Mouse (Mus musculus): ENCODE data around the gene Psma6. TPM values are rescaled to one million over a fixed set of nuclear protein-coding genes. Genes with fewer than 3 reads are reported as not detected.

Psma6 gene
- polyA plus RNA-seq, 1 experiment, result 197 TPM

DNA sequence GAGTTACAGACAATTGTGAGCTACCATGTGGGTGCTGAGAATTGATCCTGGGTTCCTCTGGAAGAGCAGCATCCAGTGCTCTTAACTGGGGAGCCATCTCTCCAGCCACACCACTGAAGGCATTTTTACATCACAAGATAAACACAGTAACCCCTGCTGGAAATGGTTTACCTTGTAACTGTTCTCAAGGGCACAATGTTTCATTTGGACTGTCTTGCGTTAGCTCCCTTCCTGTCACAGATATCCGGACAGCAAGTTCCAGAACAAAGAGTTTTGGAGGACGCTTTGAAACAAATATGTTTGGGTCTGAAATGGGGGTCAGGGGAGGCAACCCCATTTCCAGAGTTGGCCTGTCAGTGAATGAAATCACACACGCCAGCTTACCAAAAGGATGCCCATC lies 61.6 kb downstream of the Psma6 start:
- H3K4me1 ChIP-seq (ENCODE audit: control insufficient read depth, insufficient read depth, low read length), result peaks cover 3% of the 10 kb centered on the region; the same call in 1 of the 2 replicates
- H3K27ac ChIP-seq (ENCODE audit: insufficient read depth, low read length), result peak overlapping the region; percentile 83; the same call in 1 of the 2 replicates
- no peak for TF ChIP-seq POLR2A (IDR thresholded peaks at IDR 0.05; ENCODE audit: low read depth, low read length)
- TF ChIP-seq CTCF (IDR thresholded peaks at IDR 0.05; ENCODE audit: borderline replicate concordance, insufficient read depth, low read length), result no peak
- no peak overlapping the region for H3K4me3 ChIP-seq (ENCODE audit: insufficient read depth, low read length)

DNA sequence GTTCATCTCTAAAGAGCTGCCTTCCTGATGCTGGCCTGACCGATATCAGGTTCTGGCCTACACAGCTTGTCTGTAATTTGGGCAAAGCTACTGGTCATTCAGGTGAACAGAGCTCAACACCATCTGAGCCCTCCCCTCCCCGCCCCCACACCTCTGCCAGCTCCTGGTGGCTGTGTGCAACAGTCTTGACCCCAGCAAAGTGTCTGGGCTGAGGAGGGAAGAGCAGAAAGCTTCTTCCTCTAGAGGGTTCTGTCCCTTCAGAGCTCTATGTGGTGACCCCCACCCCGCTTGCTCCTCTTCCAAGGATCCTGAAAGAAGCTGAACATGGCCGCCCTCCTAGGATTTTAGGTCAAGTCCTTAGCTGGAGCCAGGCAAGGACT lies 62.3 kb downstream of the Psma6 start:
- peak overlapping the region; percentile 83 for H3K27ac ChIP-seq (ENCODE audit: insufficient read depth, low read length)
- no peak for TF ChIP-seq CTCF (IDR thresholded peaks at IDR 0.05; ENCODE audit: borderline replicate concordance, insufficient read depth, low read length)
- 0 out of 2 replicates have a peak, but pooled peaks have one; percentile 8 for TF ChIP-seq POLR2A (IDR thresholded peaks at IDR 0.05; ENCODE audit: low read depth, low read length)
- H3K4me3 ChIP-seq (ENCODE audit: insufficient read depth, low read length), result no peak overlapping the region
- H3K4me1 ChIP-seq (ENCODE audit: control insufficient read depth, insufficient read depth, low read length), result peaks cover 3% of the 10 kb centered on the region; the same call in 1 of the 2 replicates

DNA sequence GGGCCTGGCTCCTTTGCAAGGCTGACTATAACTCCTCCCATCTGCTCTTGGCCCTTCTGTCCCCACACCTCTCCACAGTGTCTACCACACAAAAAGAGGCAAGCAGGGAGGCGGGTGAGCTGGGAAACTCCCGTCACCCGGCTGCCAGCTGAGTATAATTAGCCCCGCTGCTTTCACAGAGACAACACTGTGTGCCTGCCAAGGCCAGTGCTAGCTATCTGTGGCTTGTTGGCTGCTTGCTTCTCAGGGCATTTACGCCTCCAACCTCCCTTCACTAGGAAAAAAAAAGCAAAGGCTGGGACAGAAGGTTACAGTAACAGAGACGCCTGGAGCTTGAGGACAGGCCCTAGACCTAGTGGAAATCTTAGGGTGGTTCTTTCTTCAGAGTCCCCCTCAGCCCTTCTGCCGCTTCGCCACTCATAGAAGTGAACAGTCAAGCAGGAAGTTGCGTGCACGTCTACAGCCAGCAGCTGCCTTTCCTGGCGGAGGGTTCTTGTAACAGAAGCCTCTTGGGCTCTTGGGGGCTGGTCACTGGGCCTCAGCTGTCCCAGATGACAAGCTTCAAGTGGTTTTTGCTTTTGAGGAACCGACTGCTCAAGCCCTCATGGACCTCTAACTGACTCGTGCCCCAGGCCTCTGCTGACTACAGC lies 62.8 kb downstream of the Psma6 start:
- Histone ChIP-seq H3K4me1 (ENCODE audit: control insufficient read depth, insufficient read depth, low read length) (peaks cover 3% of the 10 kb centered on the region; the same call in 1 of the 2 replicates), H3K4me3 (ENCODE audit: insufficient read depth, low read length) (no peak overlapping the region), H3K27ac (ENCODE audit: insufficient read depth, low read length) (peak overlapping the region; percentile 83)
- no peak for TF ChIP-seq CTCF (IDR thresholded peaks at IDR 0.05; ENCODE audit: borderline replicate concordance, insufficient read depth, low read length)
- TF ChIP-seq POLR2A (IDR thresholded peaks at IDR 0.05; ENCODE audit: low read depth, low read length), result no peak

DNA sequence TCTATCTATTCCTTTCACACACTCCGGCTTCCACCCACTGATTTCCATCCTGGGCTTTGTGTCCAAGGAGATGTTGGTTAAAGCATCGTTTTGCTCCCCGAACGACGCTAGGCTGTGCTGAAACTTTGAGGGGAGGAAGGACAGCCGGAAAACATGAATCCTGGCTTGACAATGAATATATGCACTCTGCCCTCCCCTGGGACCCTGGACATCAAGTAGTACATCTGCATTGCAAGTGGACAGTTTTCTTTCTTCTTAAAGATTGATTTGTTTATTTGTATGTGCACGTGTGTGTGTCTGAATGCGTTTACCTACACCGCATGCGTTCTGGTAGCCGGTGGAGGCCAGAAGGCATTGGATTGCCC lies 63.4 kb downstream of the Psma6 start:
- TF ChIP-seq POLR2A (IDR thresholded peaks at IDR 0.05; ENCODE audit: low read depth, low read length), result no peak
- TF ChIP-seq CTCF (IDR thresholded peaks at IDR 0.05; ENCODE audit: borderline replicate concordance, insufficient read depth, low read length), result no peak
- H3K27ac ChIP-seq (ENCODE audit: insufficient read depth, low read length), result peak overlapping the region; percentile 83; the same call in 1 of the 2 replicates
- H3K4me1 ChIP-seq (ENCODE audit: control insufficient read depth, insufficient read depth, low read length), result peaks cover 3% of the 10 kb centered on the region; the same call in 1 of the 2 replicates
- H3K4me3 ChIP-seq (ENCODE audit: insufficient read depth, low read length), result no peak overlapping the region

DNA sequence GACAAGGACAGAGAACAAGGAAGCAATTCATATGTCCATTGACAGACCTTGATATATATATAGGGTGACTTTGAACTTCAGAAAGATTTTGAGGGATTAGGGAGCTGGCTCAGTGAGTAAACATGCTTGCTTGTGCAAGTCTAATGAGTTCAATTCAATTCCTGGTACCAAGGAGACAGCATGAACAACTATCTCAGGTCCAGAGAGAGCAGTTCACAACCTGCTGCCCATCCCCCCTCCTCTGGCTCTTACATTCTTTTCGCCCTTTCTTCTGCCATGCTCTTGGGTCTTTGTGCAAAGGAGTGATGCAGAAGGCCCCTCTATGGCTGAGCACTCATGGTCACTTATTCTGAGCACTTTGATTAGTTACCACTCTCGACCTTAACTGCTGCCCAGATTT lies 64.4 kb downstream of the Psma6 start:
- Histone ChIP-seq H3K4me3 (ENCODE audit: insufficient read depth, low read length) (no peak overlapping the region), H3K4me1 (ENCODE audit: control insufficient read depth, insufficient read depth, low read length) (peaks cover 3% of the 10 kb centered on the region), H3K27ac (ENCODE audit: insufficient read depth, low read length) (no peak overlapping the region)
- TF ChIP-seq POLR2A (IDR thresholded peaks at IDR 0.05; ENCODE audit: low read depth, low read length) (no peak), CTCF (IDR thresholded peaks at IDR 0.05; ENCODE audit: borderline replicate concordance, insufficient read depth, low read length) (no peak)

DNA sequence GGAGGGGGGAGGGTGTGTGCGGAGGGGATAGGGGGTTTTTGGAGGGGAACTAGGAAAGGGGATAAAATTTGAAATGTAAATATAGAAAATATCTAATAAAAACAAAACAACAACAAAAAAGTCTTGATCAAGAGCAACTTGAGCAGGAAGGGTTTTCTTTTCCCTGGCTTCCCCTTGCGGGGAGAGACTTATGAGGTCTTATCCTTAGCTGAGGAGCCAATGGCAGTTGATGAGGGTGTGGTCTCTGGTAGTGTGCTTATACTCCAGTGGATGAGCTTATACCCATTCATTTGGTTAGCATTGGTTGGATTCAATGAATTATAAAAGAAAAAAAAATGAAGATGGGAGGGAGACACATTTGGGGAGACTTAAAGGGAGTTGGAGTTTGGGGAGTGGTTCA lies 65.0 kb downstream of the Psma6 start:
- no peak overlapping the region for H3K4me3 ChIP-seq (ENCODE audit: insufficient read depth, low read length)
- H3K27ac ChIP-seq (ENCODE audit: insufficient read depth, low read length), result no peak overlapping the region
- TF ChIP-seq CTCF (IDR thresholded peaks at IDR 0.05; ENCODE audit: borderline replicate concordance, insufficient read depth, low read length) (no peak), POLR2A (IDR thresholded peaks at IDR 0.05; ENCODE audit: low read depth, low read length) (no peak)
- H3K4me1 ChIP-seq (ENCODE audit: control insufficient read depth, insufficient read depth, low read length), result peaks cover 3% of the 10 kb centered on the region

DNA sequence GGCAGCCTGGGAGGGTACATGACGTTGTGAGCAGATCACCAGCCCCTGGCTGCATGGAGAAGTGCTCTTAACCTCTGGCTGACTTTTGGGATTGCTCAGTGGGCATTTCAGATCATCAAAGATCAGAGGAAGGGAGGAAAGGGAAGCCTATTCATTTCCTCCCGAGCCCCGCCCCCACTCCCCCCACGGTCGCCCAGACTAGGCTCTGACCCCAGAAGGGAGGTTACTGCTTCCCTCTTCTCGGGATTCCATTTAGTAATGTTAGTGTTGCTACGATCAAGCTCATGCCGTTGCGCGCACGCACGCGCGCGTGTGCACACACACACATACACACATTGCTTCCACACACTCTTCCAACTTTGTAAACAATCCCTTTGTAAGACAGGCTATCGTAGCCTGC lies 66.4 kb downstream of the Psma6 start:
- Histone ChIP-seq H3K4me1 (ENCODE audit: control insufficient read depth, insufficient read depth, low read length) (peaks cover 3% of the 10 kb centered on the region), H3K27ac (ENCODE audit: insufficient read depth, low read length) (no peak overlapping the region), H3K4me3 (ENCODE audit: insufficient read depth, low read length) (no peak overlapping the region)
- TF ChIP-seq CTCF (IDR thresholded peaks at IDR 0.05; ENCODE audit: borderline replicate concordance, insufficient read depth, low read length) (no peak), POLR2A (IDR thresholded peaks at IDR 0.05; ENCODE audit: low read depth, low read length) (no peak)

DNA sequence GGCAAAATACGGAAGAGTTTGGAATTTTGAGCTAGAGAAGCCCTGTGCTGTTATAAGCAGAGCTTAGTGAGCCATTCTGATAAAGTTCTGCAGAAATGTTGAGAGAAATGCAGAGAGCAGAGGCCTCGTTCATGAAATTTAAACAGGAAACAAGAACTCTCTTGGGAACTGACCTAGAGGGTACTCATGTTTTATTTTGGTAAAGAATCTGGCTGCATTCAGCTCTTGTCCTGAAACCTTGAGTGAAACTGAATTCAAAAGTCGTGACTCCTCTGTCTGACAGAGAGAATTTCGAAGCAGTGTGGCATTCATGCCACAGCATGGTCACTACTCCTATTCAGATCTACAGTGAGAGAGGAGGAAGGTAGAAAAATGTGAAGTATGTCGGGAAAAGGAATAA lies 68.8 kb downstream of the Psma6 start:
- Histone ChIP-seq H3K4me3 (ENCODE audit: insufficient read depth, low read length) (no peak overlapping the region), H3K4me1 (ENCODE audit: control insufficient read depth, insufficient read depth, low read length) (peaks cover 3% of the 10 kb centered on the region), H3K27ac (ENCODE audit: insufficient read depth, low read length) (peak overlapping the region; percentile 58; the same call in 1 of the 2 replicates)
- TF ChIP-seq POLR2A (IDR thresholded peaks at IDR 0.05; ENCODE audit: low read depth, low read length) (no peak), CTCF (IDR thresholded peaks at IDR 0.05; ENCODE audit: borderline replicate concordance, insufficient read depth, low read length) (no peak)

DNA sequence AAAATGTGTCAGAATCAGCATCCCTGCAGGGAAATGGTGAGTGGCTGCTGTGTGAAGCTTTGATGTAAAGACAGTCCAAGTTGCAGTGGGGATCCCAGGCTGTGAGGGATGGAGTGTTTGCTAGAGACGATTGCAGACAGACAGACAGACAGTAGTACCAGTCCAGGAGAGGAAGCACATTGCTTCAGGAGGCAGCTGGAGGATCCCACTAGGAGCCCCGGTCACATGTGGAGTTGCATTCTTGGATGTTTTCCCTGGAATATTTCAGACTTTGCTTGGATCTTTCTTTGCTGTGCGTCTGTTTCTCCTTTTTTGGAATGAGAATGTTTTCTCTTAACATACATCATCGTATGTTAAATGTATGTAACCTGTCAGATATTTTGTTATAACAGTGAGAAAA lies 69.9 kb downstream of the Psma6 start:
- Histone ChIP-seq H3K4me3 (ENCODE audit: insufficient read depth, low read length) (no peak overlapping the region), H3K27ac (ENCODE audit: insufficient read depth, low read length) (no peak overlapping the region), H3K4me1 (ENCODE audit: control insufficient read depth, insufficient read depth, low read length) (peaks cover 3% of the 10 kb centered on the region)
- TF ChIP-seq CTCF (IDR thresholded peaks at IDR 0.05; ENCODE audit: borderline replicate concordance, insufficient read depth, low read length) (no peak), POLR2A (IDR thresholded peaks at IDR 0.05; ENCODE audit: low read depth, low read length) (no peak)

DNA sequence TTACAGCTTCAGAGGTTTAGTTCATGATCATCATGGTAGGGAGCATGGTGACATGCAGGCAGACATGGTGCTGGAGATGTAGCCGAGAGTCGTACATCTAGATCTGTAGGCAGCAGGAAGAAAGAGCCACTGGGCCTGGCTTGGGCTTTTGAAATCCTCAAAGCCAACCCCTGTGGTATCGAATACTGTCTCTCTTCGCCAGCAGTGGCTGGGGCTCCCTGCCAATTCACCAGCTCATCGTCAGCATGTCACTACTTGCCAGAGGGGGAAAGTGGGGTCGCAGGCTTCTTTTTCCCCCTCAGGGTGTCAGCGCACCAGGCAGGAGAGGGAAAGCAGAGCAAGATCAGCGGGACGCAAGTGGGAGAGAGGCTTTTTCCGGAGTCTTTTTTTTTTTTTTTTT lies 71.2 kb downstream of the Psma6 start:
- TF ChIP-seq CTCF (IDR thresholded peaks at IDR 0.05; ENCODE audit: borderline replicate concordance, insufficient read depth, low read length) (no peak), POLR2A (IDR thresholded peaks at IDR 0.05; ENCODE audit: low read depth, low read length) (no peak)
- Histone ChIP-seq H3K27ac (ENCODE audit: insufficient read depth, low read length) (no peak overlapping the region), H3K4me1 (ENCODE audit: control insufficient read depth, insufficient read depth, low read length) (peaks cover 3% of the 10 kb centered on the region), H3K4me3 (ENCODE audit: insufficient read depth, low read length) (no peak overlapping the region)
